Mouse (Mus musculus): ENCODE data around the gene Galnt10.

Galnt10 gene

GRCm38 (mm10) chr11:57645018-57645559 lies at the start of gene Galnt10:
TSS of gene Galnt10 (plus strand) at chr11:57645442.
- DNase-seq (ENCODE audit: extremely low spot score), result peak; percentile 89

DNA sequence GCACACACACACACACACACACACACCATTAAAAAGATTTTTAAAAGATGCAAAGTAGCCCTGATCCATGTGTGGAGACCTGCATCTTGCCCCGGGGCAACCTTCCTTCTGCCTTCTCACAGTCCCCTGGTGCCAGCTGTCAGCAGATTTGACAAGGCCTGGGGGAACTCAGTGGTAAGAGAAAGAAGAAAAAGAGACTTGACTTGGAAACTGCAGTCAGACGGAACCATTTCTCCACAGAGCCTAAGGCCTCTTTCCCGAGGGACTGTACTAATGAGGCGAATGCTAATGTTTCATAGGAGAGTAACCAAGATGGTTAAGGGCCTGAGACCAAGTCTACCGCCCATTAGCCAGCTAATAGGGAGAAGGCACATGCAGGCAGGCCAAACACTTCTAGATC lies 49.3 kb upstream of the Galnt10 start:
- no peak for DNase-seq (ENCODE audit: extremely low spot score)

GRCm38 (mm10) chr11:57598161-57598560 lies 47.1 kb upstream of the Galnt10 start:
- DNase-seq (ENCODE audit: extremely low spot score), result no peak

- no peak for DNase-seq (ENCODE audit: extremely low spot score)
Measured at GRCm38 (mm10) chr11:57599304-57599703, 45.9 kb upstream of the Galnt10 start.

GRCm38 (mm10) chr11:57600113-57600512 lies 45.1 kb upstream of the Galnt10 start:
- no peak for DNase-seq (ENCODE audit: extremely low spot score)

DNA sequence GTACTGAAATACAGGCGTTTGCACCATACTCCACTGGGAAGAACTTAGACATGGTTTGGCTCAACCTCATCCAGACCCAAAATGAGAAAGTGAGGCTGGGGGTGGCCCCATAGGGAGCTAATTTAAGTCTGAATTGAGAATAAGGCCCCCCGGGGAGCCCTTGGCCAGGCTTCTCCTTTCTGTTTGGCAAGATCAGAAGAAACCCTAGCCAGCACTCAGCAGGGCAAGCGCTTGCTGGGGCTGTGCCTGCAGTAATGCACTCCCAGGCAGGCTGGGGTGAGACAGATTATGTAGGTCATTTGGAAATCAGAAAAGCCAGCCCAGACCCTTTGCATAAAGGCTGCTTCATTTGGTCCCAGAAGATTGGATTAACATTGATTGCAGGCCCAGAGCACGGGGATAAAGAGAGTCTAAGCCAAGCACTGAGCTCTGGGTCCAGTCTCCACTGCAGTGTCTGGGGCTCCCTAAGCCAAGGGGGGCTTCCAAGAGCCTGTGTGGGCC lies 44.6 kb upstream of the Galnt10 start:
- DNase-seq (ENCODE audit: extremely low spot score), result no peak

DNA sequence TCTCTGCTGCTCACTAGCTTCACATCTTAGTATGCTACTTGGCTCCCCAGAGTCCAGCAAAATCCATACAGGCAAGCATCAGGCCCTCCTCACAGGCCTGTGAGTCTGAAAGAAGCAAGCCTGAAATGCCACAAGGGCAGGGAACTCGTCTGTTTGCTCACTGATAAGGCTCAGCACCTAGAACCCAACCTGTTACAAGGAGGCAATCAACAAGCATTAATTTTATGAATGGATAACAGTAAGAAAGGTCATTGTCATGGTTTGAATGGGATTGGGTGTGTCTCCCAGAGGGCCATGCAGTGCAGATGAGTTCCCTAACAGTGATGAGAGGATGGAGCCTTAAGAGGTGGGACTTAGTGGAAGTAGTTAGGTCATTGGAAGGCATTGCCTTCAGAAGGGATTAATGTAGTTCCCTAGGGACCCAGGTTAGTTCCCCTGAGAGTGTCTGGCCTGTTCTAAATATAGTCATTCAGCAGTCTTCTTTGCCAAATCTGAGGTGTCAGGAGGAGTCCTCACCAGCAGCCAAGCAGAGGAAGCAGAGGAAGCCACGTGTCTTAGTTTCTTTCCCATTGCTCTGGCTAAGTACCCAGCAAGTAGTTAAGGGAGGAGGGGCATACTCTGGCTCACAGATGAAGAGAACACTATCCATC lies 43.3 kb upstream of the Galnt10 start:
- no peak for DNase-seq (ENCODE audit: extremely low spot score)

DNA sequence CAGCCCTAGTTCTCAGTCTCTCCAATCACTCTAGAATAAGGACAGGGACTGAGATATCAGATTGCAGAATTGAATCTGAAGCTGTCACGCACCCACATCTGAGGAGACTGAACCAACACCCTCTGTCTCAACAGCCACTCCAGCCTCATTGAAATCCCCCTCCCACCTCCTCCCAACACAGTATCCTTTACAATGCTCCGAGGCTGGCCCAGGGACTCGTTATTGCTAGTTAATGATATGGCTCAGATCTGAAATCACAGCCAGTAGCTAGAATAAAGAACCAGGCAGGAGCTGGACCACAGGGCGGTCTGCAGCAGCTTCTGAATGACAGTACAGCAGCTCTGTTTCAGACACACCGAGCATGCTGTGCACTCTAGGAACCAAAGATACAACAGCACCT lies 40.2 kb upstream of the Galnt10 start:
- DNase-seq (ENCODE audit: extremely low spot score), result no peak

DNA sequence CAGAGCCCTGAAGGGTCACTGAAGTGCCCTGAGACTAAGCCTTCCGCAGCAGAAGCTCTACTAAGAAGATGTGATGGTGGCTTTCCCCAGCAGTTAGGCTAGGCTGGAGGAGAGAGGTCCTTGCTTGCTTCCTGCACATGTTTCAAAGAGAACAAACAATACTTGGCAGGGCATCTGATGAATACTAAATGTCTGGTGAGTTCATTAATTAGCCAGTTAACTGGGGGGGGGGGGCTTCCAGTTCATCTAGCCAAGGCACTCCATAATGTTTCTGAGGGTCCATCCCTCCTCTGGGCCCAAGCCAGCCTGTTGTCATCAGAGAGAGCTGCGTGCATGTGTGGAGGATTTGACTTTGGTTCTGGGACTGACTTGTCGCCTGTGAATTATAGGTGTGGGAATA lies 39.6 kb upstream of the Galnt10 start:
- DNase-seq (ENCODE audit: extremely low spot score), result no peak

DNA sequence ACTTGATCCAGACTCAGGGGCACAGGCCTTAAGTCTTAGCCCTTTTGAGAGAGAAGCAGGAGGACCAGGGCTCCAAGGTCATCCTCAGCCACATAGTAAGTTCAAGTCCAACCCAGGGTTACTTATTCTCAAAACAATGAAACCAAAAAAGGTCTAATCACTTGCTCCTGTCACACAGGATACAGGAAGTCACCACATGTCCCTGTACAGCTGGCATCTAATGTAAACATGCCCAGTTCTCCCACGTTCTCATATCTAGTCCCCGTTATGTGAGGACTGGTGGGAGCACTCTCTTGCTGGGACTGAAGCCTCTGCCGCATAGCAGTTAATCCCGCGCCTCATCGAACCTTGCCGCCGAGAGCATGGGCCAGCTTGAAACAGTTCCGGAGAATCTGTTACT lies 30.7 kb upstream of the Galnt10 start:
- DNase-seq (ENCODE audit: extremely low spot score), result no peak

GRCm38 (mm10) chr11:57615286-57615685 lies 30.0 kb upstream of the Galnt10 start:
- no peak for DNase-seq (ENCODE audit: extremely low spot score)

DNA sequence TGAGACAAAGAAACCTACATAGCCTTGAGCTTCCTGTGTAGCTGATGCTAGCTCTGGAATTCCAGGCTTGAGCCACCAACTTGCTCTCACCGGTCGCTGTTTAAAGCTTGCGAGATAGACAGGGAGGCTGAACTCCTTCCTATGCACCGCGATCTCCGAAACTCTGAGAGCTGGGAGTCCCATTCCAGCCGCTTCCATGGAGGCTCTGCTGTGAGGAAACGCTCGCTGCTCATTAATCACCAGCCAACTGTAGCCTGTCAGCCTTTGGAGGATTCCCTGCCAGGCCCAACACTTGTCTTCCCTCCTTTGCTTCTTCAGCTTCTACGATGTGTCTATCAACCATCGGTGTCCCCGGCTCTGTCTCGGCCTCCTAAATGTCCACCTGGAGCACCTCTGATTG lies 29.4 kb upstream of the Galnt10 start:
- peak; percentile 23 for DNase-seq (ENCODE audit: extremely low spot score)

GRCm38 (mm10) chr11:57617526-57618264 lies 27.5 kb upstream of the Galnt10 start:
- peak; percentile 42 for DNase-seq (ENCODE audit: extremely low spot score)

- DNase-seq (ENCODE audit: extremely low spot score), result no peak
Measured at GRCm38 (mm10) chr11:57621472-57621871, 23.8 kb upstream of the Galnt10 start.

GRCm38 (mm10) chr11:57621876-57622275 lies 23.4 kb upstream of the Galnt10 start:
- no peak for DNase-seq (ENCODE audit: extremely low spot score)

GRCm38 (mm10) chr11:57624490-57624893 lies 20.8 kb upstream of the Galnt10 start:
- no peak for DNase-seq (ENCODE audit: extremely low spot score)

DNA sequence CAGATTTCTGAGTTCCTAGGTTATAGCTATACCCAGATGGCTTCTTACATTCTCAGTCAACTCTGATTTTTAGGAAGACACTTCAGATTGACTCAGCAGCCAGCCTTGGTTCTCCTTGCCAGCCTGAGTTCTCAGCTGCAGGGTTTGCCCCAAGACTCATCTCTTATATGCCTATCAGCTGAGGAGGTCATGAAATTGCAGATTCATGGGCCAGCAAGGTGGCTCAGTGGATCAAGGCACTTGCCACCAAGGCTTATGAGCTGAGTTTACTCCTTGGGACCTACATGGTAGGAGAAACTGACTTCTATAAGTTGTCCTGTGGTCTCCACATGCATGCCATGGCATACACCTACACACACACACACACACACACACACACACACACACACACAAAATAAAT lies 19.8 kb upstream of the Galnt10 start:
- DNase-seq (ENCODE audit: extremely low spot score), result no peak

GRCm38 (mm10) chr11:57627086-57627735 lies 18.0 kb upstream of the Galnt10 start:
- peak; percentile 19 for DNase-seq (ENCODE audit: extremely low spot score)

GRCm38 (mm10) chr11:57631805-57632485 lies 13.3 kb upstream of the Galnt10 start:
- no peak for DNase-seq (ENCODE audit: extremely low spot score)

GRCm38 (mm10) chr11:57633006-57633405 lies 12.2 kb upstream of the Galnt10 start:
- DNase-seq (ENCODE audit: extremely low spot score), result no peak

DNA sequence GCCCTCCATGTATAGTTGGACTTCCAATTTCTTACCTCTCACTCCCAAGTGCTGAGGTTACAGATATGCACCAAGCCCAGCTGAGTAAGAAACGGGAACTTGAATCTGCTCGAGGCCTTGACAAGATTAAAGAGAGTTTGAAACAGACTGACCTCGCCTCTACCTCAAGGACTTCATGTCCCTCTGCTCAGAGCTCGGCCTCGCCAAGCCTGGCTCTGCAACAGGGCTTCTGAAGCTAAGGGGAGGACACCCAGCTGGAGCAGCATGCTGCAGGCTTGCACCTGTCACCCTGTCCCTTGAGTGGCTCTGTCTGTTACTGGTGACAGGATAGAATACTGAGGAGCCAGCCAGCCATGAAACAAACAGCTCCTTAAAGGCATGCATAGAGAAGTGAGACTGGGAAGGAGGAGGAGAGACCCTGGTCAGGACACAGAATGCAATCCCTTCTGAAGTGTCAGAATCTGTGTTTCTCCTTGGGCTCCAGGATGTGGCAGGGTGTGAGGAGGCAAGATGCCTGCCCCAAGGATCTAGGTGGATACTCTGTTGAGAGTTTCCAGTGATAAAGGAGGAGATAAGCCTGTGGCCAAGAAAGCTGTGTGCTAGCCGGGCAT lies 11.2 kb upstream of the Galnt10 start:
- DNase-seq (ENCODE audit: extremely low spot score), result no peak
